Mouse (Mus musculus): ENCODE results near the gene Gli2.

The Gli2 gene

GRCm38 (mm10) chr1:118901868-118902586 lies 151.4 kb downstream of the Gli2 start:
- DNase-seq (ENCODE audit: low spot score in 2 of 2), result no peak

GRCm38 (mm10) chr1:118898351-118898750 lies 155.1 kb downstream of the Gli2 start:
- DNase-seq (ENCODE audit: low spot score in 2 of 2), result no peak

GRCm38 (mm10) chr1:118895026-118895762 lies 158.2 kb downstream of the Gli2 start:
- no peak for DNase-seq (ENCODE audit: low spot score in 2 of 2)

- no peak for DNase-seq (ENCODE audit: low spot score in 2 of 2)
Observed at GRCm38 (mm10) chr1:118891395-118891794, 162.0 kb downstream of the Gli2 start.

GRCm38 (mm10) chr1:118890125-118890875 lies 163.1 kb downstream of the Gli2 start:
- DNase-seq (ENCODE audit: low spot score in 2 of 2), result no peak

- DNase-seq (ENCODE audit: low spot score in 2 of 2), result no peak
Observed at GRCm38 (mm10) chr1:118880781-118881247, 172.6 kb downstream of the Gli2 start.

GRCm38 (mm10) chr1:118878291-118878690 lies 175.1 kb downstream of the Gli2 start:
- no peak for DNase-seq (ENCODE audit: low spot score in 2 of 2)

GRCm38 (mm10) chr1:118875227-118875626 lies 178.2 kb downstream of the Gli2 start:
- DNase-seq (ENCODE audit: low spot score in 2 of 2), result no peak

GRCm38 (mm10) chr1:118873559-118873958 lies 179.9 kb downstream of the Gli2 start:
- no peak for DNase-seq (ENCODE audit: low spot score in 2 of 2)

- no peak for DNase-seq (ENCODE audit: low spot score in 2 of 2)
Observed at GRCm38 (mm10) chr1:118864735-118865134, 188.7 kb downstream of the Gli2 start.

GRCm38 (mm10) chr1:118864031-118864430 lies 189.4 kb downstream of the Gli2 start:
- no peak for DNase-seq (ENCODE audit: low spot score in 2 of 2)

- no peak for DNase-seq (ENCODE audit: low spot score in 2 of 2)
Observed at GRCm38 (mm10) chr1:118858101-118858500, 195.3 kb downstream of the Gli2 start.

- DNase-seq (ENCODE audit: low spot score in 2 of 2), result no peak
Observed at GRCm38 (mm10) chr1:118830658-118831057, 222.8 kb downstream of the Gli2 start.

GRCm38 (mm10) chr1:118826614-118827013 lies 226.8 kb downstream of the Gli2 start:
- DNase-seq (ENCODE audit: low spot score in 2 of 2), result no peak

- no peak for DNase-seq (ENCODE audit: low spot score in 2 of 2)
Observed at GRCm38 (mm10) chr1:118825467-118826219, 227.8 kb downstream of the Gli2 start.

GRCm38 (mm10) chr1:118825035-118825434 lies 228.4 kb downstream of the Gli2 start:
- DNase-seq (ENCODE audit: low spot score in 2 of 2), result no peak

GRCm38 (mm10) chr1:118822258-118822657 lies 231.2 kb downstream of the Gli2 start:
- no peak for DNase-seq (ENCODE audit: low spot score in 2 of 2)

- DNase-seq (ENCODE audit: low spot score in 2 of 2), result no peak
Observed at GRCm38 (mm10) chr1:118815015-118815414, 238.4 kb downstream of the Gli2 start.

GRCm38 (mm10) chr1:118810336-118810735 lies 243.1 kb downstream of the Gli2 start:
- DNase-seq (ENCODE audit: low spot score in 2 of 2), result peak in 1 of 2 experiments; percentile 28

GRCm38 (mm10) chr1:118806727-118807126 lies 246.7 kb downstream of the Gli2 start:
- DNase-seq (ENCODE audit: low spot score in 2 of 2), result no peak

- no peak for DNase-seq (ENCODE audit: low spot score in 2 of 2)
Observed at GRCm38 (mm10) chr1:118802166-118802565, 251.3 kb downstream of the Gli2 start.

Data from frontal cortex, postnatal 10 days (tissue).